Mouse (Mus musculus): ENCODE results near the gene Lrp1.

GRCm38 (mm10) chr10:127522088-127522581 is 98.8 kb downstream of the Lrp1 start, which contains the start of gene Shmt2:
- TF ChIP-seq POLR2A (IDR thresholded peaks at IDR 0.05; ENCODE audit: insufficient read depth, low read depth, low read length) = peak; percentile 77
- TF ChIP-seq CTCF (IDR thresholded peaks at IDR 0.05) = no peak

Measured in heart, adult 2 months (tissue).